Mouse (Mus musculus): ENCODE measurements around the gene Slc12a4. TPM values are rescaled to one million over a fixed set of nuclear protein-coding genes. Genes with fewer than 3 reads are reported as not detected.

Slc12a4 gene
- total RNA-seq, 2 experiments from 2014 or later: 2.1 to 5.9 TPM

DNA sequence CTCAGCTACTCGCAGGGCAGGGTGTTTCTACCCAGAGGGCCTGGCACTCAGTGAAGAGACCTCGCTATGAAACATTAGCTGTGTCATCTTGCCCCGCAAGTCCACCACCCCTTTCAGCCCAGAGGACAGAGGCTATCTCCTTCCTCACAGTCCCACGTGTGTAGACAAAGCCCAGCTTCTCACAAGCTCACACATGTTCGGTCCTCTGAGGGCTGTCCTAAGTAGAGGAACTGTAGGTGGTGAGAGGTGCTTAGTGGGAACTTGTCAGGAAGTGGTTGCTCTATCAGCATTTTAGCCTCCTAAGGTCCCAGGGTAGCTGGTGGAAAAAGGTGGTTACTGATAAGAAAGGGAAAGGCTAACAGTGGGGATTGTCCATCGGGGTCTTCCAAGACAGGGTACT, 30.8 kb downstream of the Slc12a4 start:
- ATAC-seq (ENCODE audit: poor library complexity, severe bottlenecking): no peak

- no peak for ATAC-seq (ENCODE audit: poor library complexity, severe bottlenecking)
Measured at GRCm38 (mm10) chr8:105933762-105934161, 32.1 kb downstream of the Slc12a4 start, which contains the start of gene Ctrl. Gene Ctrl, minus strand, starts transcription at chr8:105933862.

DNA sequence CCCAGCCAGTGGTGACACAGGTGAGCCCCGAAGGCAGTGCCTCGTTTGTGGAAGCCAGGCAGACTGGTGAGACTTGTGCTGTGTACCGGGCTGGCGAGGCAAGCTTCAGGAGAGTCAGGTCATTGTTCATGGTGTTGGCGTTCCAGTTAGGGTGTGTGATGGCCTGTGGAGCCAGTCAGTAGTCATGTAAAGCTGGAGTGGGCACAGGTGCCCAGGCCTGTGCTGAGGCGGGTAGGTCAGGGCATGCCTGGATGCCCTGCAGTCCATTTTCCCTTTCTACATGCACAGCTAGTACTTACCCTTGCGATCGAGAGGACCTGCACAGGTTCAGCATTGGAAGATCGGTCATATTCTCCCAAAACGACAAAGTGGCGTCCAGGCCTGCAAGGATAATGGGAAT, 33.4 kb downstream of the Slc12a4 start:
- ATAC-seq (ENCODE audit: poor library complexity, severe bottlenecking): no peak

- ATAC-seq (ENCODE audit: poor library complexity, severe bottlenecking): no peak
Measured at GRCm38 (mm10) chr8:105931271-105931670, 34.6 kb downstream of the Slc12a4 start.

GRCm38 (mm10) chr8:105930602-105931001, 35.3 kb downstream of the Slc12a4 start:
- peak; percentile 94 for ATAC-seq (ENCODE audit: poor library complexity, severe bottlenecking)

- no peak for ATAC-seq (ENCODE audit: poor library complexity, severe bottlenecking)
Measured at GRCm38 (mm10) chr8:105925123-105925522, 40.8 kb downstream of the Slc12a4 start.

DNA sequence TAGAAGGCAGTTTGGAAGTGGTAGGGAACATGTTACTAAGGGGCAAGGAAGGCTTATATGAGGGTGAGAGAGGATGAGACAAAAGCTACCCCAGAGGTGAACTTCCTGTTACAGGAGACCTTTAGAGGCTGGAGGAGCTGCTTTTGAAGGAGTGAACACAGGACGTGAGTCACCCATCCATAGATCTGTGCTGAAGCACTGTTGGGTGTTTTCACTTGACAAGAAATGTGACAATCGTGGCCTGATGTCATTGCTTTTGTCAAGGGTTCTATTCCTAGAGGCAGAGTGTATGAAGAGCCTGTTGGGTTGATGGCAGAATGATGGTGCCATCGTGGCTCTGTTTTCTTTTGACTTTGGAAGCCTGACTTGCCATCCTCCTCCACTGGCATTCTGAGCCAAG, 46.5 kb downstream of the Slc12a4 start:
- ATAC-seq (ENCODE audit: poor library complexity, severe bottlenecking): no peak

DNA sequence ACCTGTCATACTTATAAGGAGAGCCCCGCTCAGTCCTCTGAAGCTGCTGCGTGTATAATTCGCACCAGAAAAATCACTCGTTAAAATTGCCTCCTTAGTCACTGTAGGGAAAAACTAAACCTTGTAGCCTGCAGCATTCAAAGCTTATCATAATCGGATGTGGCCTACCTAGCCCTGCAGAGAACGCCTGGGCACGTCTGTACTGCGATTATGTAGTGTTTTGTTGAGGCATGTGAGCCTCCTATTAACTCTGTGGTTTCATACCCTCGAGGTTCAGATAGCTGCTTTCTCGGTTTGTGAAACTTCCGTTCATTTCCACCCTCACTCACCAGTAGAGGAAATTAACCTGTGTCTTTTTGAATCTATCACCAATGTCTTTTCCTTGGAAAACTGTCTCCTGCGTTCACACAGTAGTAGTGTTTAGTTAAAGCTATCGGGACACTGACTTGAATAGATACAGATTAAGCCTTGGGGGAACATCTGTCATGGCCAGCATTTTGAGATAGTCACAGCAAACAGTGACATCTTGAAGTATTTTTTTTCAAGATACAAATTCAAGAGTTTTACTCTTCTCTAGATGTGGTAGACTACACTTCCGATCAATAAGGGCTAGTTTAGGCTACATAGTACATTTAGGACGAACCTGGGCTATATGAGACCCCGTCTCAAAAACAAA, 64.8 kb downstream of the Slc12a4 start:
- ATAC-seq (ENCODE audit: poor library complexity, severe bottlenecking): peak; percentile 41

DNA sequence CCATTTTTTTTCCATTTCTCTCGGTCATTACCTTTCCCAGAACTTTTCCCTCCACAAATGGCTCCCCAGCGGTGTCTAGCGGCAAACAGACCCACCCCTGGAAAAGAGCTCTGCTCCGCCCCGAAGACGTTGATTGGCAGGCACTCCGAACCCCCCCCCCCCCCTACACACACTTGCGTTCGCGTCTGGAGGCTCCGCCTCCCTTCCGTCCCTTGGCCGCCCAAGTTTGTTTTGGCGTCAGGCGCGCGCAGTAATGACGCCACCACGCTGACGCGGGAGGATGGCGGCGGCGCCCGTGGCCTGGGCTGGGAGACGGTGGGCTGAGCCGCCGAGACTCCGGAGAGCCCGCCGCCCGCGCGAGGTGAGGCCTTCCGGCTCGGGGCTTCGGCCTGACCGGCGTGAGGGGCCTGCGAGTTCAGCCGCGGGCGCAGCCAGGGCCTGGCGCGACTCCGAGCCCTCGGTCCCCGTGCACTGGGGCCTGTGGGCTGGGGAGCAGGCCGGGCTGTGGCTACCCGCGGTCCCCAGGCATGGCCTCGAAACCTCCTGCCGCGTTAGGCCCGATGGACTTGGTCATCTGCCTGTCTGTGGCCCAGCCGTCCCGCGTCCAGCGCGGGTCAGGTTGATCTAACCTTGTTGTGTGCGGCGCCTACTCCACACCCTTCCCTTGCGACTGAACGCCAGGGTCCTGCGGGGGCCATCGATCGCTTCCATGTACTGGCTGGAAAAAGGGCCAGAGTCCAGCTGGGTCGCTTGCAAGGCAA, 65.5 kb downstream of the Slc12a4 start, which contains the start of gene Pskh1:
TSS of gene Pskh1 (plus strand) at position 262 of the 761 bp plus-strand sequence.
- ATAC-seq (ENCODE audit: poor library complexity, severe bottlenecking): peak; percentile 98

DNA sequence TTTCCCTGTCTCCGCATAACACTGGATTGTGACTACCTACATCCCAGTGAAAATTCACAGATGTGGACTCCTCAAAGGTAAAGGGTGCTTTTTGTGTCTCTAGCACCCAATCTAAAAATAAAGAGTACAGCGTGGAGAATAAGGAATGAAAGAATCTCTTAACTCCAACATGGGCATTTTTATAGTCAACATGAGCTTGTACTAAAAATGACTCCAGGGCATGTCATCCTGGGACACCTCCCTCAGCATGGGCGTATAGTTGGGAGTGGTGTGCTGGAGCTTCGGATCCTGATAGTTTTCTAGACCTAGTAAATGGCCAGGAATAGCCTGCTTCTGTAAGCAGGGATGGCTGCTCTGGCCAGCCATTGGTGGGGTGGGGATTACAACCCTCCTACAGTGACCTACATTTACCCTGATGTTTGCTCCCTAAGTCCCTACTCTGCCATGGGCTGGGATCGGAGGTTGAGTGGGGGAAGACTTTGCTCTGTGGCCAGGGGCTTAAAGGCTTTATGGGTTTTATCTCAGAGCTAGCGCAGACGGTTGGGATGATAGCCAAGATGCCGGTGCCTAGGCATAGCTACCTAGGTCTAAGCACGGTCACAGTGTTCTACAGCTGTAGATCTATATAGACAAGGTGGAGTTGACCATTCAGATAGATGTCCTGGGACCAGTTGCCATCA, 68.0 kb downstream of the Slc12a4 start:
- ATAC-seq (ENCODE audit: poor library complexity, severe bottlenecking): no peak

Other genes starting within 250 kb of the Slc12a4 start
- gene Gfod2, start 207.4 kb downstream of the Slc12a4 start, total RNA-seq (2015): 0.14 and 0.16 TPM in 2 replicates
- gene Gfod2, start 207.4 kb downstream of the Slc12a4 start, total RNA-seq (2017): 0.08 TPM in 1 of 2 replicates, not detected in the other
- 10.2 and 10.5 TPM in 2 replicates for gene Ranbp10, start 138.7 kb downstream of the Slc12a4 start, total RNA-seq (2015)
- 6.4 and 7.0 TPM in 2 replicates for gene Ranbp10, start 138.7 kb downstream of the Slc12a4 start, total RNA-seq (2017)
- gene Tsnaxip1, start 138.4 kb downstream of the Slc12a4 start, total RNA-seq (2015): not detected in 2 replicates
- gene Tsnaxip1, start 138.4 kb downstream of the Slc12a4 start, total RNA-seq (2017): not detected in 2 replicates
- gene Cenpt, start 112.8 kb downstream of the Slc12a4 start, total RNA-seq (2015): 12.4 and 18.3 TPM in 2 replicates
- 16.7 and 25.0 TPM in 2 replicates for gene Cenpt, start 112.8 kb downstream of the Slc12a4 start, total RNA-seq (2017)
- gene Thap11, start 111.0 kb downstream of the Slc12a4 start, total RNA-seq (2015): 42.8 and 48.9 TPM in 2 replicates
- 38.5 and 42.6 TPM in 2 replicates for gene Thap11, start 111.0 kb downstream of the Slc12a4 start, total RNA-seq (2017)
- 103 and 117 TPM in 2 replicates for gene Nutf2, start 105.5 kb downstream of the Slc12a4 start, total RNA-seq (2015)
- 40.9 and 54.5 TPM in 2 replicates for gene Nutf2, start 105.5 kb downstream of the Slc12a4 start, total RNA-seq (2017)
- 12.0 and 12.2 TPM in 2 replicates for gene Edc4, start 85.2 kb downstream of the Slc12a4 start, total RNA-seq (2015)
- 23.8 and 27.5 TPM in 2 replicates for gene Edc4, start 85.2 kb downstream of the Slc12a4 start, total RNA-seq (2017)
- gene Nrn1l, start 72.5 kb downstream of the Slc12a4 start, total RNA-seq (2015): 0.42 TPM in 1 of 2 replicates, not detected in the other
- gene Nrn1l, start 72.5 kb downstream of the Slc12a4 start, total RNA-seq (2017): not detected in 2 replicates
- 8.6 and 9.7 TPM in 2 replicates for gene Pskh1, start 65.7 kb downstream of the Slc12a4 start, total RNA-seq (2015)
- 10.7 and 13.3 TPM in 2 replicates for gene Pskh1, start 65.7 kb downstream of the Slc12a4 start, total RNA-seq (2017)
- gene Ctrl, start 32.2 kb downstream of the Slc12a4 start, total RNA-seq (2015): 1.3 and 2.0 TPM in 2 replicates
- gene Ctrl, start 32.2 kb downstream of the Slc12a4 start, total RNA-seq (2017): 0.55 and 1.1 TPM in 2 replicates
- 164 and 185 TPM in 2 replicates for gene Psmb10, start 27.7 kb downstream of the Slc12a4 start, total RNA-seq (2015)
- gene Psmb10, start 27.7 kb downstream of the Slc12a4 start, total RNA-seq (2017): 56.1 and 63.6 TPM in 2 replicates
- 0.23 TPM in 1 of 2 replicates, not detected in the other for gene Lcat, start 22.7 kb downstream of the Slc12a4 start, total RNA-seq (2015)
- gene Lcat, start 22.7 kb downstream of the Slc12a4 start, total RNA-seq (2017): 0.45 TPM in 1 of 2 replicates, not detected in the other
- not detected in 2 replicates for gene Dpep3, start 13.3 kb upstream of the Slc12a4 start, total RNA-seq (2015)
- gene Dpep3, start 13.3 kb upstream of the Slc12a4 start, total RNA-seq (2017): not detected in 2 replicates
- 3.8 and 4.3 TPM in 2 replicates for gene Dus2, start 25.2 kb upstream of the Slc12a4 start, total RNA-seq (2015)
- 6.0 and 6.9 TPM in 2 replicates for gene Dus2, start 25.2 kb upstream of the Slc12a4 start, total RNA-seq (2017)
- 0.20 TPM in 1 of 2 replicates, not detected in the other for gene Dpep2nb, start 39.9 kb upstream of the Slc12a4 start, total RNA-seq (2015)
- not detected in 2 replicates for gene Dpep2nb, start 39.9 kb upstream of the Slc12a4 start, total RNA-seq (2017)
- 8.8 and 9.6 TPM in 2 replicates for gene Ddx28, start 45.8 kb upstream of the Slc12a4 start, total RNA-seq (2015)
- 13.7 and 13.9 TPM in 2 replicates for gene Ddx28, start 45.8 kb upstream of the Slc12a4 start, total RNA-seq (2017)
- 104 and 108 TPM in 2 replicates for gene Nfatc3, start 92.7 kb upstream of the Slc12a4 start, total RNA-seq (2015)
- 26.5 and 38.4 TPM in 2 replicates for gene Nfatc3, start 92.7 kb upstream of the Slc12a4 start, total RNA-seq (2017)
- not detected in 2 replicates for gene Esrp2, start 170.9 kb upstream of the Slc12a4 start, total RNA-seq (2015)
- not detected in 2 replicates for gene Esrp2, start 170.9 kb upstream of the Slc12a4 start, total RNA-seq (2017)
- gene Pla2g15, start 184.3 kb upstream of the Slc12a4 start, total RNA-seq (2015): 13.8 and 15.8 TPM in 2 replicates
- gene Pla2g15, start 184.3 kb upstream of the Slc12a4 start, total RNA-seq (2017): 12.9 and 15.8 TPM in 2 replicates
- gene Slc7a6, start 202.8 kb upstream of the Slc12a4 start, total RNA-seq (2015): 9.7 and 10.3 TPM in 2 replicates
- 7.6 and 9.4 TPM in 2 replicates for gene Slc7a6, start 202.8 kb upstream of the Slc12a4 start, total RNA-seq (2017)
- 34.1 and 36.0 TPM in 2 replicates for gene Slc7a6os, start 244.8 kb upstream of the Slc12a4 start, total RNA-seq (2015)
- 24.8 and 34.4 TPM in 2 replicates for gene Slc7a6os, start 244.8 kb upstream of the Slc12a4 start, total RNA-seq (2017)
- 2.7 and 3.7 TPM in 2 replicates for gene Prmt7, start 244.8 kb upstream of the Slc12a4 start, total RNA-seq (2015)
- gene Prmt7, start 244.8 kb upstream of the Slc12a4 start, total RNA-seq (2017): 10.3 and 11.6 TPM in 2 replicates